Mouse (Mus musculus) embryo, embryonic 10 days (tissue): ENCODE results near the gene Rprd1b.

Experiments used
- DNase-seq: peaks from one replicate; pipeline ENCODE4 v3.0.0-alpha.2; 2015; ENCODE audit warnings: low spot score

Gene Rprd1b

DNA sequence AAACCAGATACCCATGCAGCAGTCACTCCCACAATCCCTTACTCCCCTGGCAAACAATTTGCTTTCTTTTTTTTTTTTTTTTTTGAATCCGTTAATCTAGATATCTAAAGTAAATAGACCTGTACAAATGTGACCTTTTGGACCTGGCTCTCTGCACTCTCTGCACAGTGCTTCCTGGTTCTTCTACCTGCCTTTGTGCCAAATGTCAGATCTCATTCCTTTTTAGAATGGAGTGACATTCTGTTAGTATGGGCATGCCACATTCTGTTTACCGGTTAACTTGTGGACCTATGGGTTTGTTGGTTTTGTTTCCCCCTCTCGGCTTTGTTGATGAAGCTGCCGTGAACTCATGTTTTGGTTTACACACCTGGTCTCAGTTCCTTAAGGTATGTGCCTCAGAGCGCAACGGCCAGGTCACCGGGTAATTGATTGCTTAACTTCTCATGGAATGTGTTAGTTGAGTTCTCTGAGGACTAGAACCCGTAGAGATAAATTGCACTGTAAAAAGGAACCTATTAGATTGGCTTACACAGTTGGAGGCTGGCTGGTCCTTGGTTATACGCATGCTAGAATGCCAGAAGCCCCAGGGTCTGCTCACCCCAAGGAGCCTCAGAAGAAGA is 52.4 kb downstream of the Rprd1b start:
- DNase-seq, result no peak

DNA sequence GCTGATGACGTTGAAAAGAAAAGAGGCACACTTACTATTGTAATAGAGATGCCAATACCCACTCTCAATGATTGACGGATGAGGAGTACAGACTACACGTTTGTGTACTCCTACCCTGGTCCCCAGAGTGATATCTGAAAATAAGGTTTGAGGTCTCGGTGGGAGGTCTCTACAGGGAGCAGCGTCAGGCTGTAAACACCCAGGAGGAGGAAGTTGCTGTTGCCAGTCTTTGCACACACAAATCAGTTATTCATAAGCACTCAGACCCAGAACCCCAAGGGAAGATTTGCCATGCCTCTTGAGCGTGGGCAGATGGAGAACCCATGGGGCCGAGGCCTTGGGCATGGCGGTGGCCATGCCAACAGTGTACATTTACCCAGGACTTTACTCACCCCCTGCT is 56.2 kb downstream of the Rprd1b start:
- DNase-seq, result no peak

DNA sequence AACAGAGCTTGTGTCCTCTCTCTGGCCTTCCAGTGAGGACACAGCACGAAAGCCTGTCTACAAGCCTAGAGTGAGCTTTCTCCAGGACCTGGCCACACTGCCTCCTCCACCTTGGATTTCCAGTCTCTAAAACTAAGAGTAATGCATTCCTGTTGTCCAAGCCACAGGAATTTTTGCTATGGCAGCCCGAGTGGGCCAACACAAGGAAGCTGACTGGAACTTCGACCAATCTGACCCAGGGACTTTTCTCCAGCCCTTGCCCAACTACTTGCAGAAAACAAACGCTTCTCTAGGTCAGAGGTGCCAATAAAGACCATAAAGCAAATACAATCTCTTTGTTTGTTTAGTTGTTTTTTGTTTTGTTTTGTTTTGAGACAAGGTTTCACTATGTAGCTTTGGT is 61.8 kb downstream of the Rprd1b start:
- no peak for DNase-seq

- no peak for DNase-seq
Measured at GRCm38 (mm10) chr2:158093345-158093744, 65.0 kb downstream of the Rprd1b start.

GRCm38 (mm10) chr2:158094300-158094699 is 66.0 kb downstream of the Rprd1b start:
- no peak for DNase-seq

DNA sequence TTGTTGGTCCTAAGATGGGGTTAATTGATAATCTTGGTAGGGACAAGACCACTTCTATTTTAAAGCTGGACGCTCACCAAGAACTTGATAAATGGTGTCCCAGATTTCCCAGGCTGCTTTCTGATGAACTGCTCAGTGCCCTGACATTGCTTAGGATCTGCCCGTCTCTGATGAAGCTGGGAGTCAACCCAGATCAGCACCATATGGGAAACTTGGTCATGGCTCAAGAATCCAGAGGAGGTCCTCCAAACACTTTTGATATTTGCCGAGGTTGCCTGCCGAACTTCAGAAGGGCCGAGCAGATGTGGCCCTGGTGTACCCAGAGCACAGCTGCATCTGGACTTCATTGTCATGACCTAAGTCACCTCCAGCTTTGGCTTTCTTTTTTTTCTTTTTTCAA is 66.5 kb downstream of the Rprd1b start:
- no peak for DNase-seq

DNA sequence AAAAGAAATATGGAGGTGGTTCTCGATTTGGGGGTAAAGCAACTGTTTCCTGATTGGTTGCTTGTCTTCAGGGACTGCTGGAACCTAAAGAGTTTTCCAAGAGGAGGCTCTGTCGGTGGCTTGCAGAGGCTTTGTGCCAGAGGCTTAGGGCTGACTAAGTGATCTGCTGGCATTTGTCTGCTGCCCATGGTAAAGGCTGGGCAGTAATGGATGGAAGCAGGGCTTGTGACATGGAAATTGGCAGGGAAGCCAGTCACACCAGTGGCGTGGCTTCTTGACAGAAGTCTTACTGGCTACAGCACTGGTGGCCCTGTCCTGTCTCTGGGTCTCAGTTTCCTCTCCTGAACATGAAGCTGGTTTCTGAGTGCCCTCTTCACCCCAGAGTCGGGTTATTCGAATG is 68.8 kb downstream of the Rprd1b start:
- DNase-seq, result no peak

GRCm38 (mm10) chr2:158098730-158099129 is 70.4 kb downstream of the Rprd1b start:
- DNase-seq, result no peak

- no peak for DNase-seq
Measured at GRCm38 (mm10) chr2:158099537-158099936, 71.2 kb downstream of the Rprd1b start.

DNA sequence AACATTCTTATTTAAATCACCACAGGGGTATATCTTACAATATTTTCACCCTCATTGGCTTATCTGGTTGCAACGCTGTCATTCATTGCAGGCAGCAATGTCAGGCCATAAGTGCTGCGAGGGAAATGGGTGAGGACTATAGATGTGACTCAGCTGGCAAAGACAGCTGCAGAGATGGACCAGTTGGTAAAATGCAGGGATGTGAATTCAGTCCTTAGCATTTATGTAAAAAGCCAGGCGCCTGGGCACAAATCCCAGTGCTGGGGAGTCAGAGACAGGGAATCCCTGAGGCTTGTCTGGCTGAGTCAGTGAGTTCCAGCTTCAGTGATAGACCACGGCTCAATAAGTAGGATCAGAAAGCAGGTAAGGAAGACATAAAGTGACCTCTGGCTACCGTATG is 73.5 kb downstream of the Rprd1b start:
- DNase-seq, result no peak

- DNase-seq, result peak; percentile 13
Measured at GRCm38 (mm10) chr2:158104966-158105365, 76.7 kb downstream of the Rprd1b start.

GRCm38 (mm10) chr2:158105605-158106004 is 77.3 kb downstream of the Rprd1b start:
- no peak for DNase-seq

GRCm38 (mm10) chr2:158106947-158107587 is 78.8 kb downstream of the Rprd1b start:
- DNase-seq, result peak; percentile 85

DNA sequence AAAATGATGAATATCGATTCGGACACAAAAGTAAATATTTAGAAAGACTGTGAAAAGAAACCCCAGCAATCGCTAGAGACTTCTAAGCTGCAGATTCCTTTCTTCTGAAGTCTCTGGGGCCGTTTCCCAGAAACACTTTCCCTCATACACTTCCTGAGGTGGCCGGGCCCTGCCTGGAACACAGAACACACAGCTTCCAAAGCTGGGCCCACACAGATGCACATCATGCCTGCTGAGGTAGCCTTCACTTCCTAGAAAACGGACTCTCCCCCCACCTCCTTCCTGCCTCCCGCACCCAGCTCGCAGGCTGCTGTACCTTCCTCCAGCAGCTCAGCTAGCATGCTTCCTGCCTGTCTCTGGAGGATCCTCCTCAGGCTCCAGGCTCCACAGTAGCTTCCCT is 81.2 kb downstream of the Rprd1b start:
- DNase-seq, result peak; percentile 10

DNA sequence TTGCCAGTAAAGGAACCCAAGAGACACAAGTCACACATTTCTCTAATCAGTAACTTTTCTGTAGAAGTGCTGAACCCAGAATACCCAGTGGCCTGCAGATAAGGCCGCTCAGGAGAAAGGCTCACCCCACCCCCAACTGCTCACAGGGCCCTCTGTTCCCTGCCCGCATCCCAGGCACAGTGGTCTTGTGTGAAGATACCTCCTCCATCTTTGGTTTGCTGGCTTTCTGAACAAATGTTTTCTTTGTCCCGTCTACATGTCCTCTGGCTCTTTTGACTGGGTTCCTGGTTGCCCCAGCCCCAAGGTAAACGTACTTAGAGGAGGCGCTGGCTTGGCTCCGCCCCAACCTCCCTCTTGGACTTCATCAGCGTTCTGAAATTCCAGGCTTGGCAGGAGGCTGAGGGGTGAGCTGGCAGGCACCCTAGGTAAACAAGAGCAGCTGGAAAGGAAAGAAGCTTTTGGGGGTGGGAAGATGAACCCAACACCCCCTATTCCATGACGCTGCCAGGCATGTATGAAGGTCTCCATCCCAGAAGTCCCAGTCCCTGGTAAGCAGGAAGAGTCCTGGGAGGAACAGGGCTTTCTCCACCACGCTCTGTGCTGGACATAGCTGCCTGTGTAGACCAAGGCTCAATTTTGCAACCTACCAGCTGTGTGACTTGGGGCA is 85.4 kb downstream of the Rprd1b start:
- DNase-seq, result peak; percentile 31

GRCm38 (mm10) chr2:158114931-158115330 is 86.6 kb downstream of the Rprd1b start:
- DNase-seq, result no peak

DNA sequence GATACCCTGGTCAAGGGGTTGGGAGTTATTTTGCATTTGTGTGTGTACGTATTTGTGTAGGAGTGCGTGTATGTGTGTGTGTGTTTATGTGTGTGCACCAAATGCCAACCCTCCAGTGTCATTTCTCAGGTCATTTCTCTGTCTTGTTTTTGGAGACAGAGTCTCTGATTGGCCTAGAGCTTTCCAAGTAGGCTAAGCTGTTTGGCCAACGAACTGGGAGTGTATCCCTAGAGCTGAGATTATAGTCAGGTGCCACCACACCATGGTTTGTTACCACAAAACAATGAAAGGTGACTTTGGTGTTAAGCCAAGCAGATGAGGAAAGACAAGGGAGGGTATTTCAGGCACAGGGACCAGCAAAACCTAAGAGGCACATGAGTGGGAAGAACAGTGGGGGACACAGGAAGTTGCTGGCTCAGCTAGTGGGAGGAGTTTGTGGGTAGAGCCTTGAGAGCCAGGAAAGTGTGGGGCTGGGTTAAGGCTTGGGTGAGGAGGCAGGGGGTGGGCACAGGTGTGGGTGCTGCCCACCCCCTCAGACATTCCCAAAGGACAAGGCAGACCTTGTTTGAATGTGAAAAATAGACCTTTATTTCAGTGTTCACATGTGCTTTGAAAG is 87.6 kb downstream of the Rprd1b start:
- no peak for DNase-seq

- DNase-seq, result no peak
Measured at GRCm38 (mm10) chr2:158116653-158117052, 88.4 kb downstream of the Rprd1b start.

DNA sequence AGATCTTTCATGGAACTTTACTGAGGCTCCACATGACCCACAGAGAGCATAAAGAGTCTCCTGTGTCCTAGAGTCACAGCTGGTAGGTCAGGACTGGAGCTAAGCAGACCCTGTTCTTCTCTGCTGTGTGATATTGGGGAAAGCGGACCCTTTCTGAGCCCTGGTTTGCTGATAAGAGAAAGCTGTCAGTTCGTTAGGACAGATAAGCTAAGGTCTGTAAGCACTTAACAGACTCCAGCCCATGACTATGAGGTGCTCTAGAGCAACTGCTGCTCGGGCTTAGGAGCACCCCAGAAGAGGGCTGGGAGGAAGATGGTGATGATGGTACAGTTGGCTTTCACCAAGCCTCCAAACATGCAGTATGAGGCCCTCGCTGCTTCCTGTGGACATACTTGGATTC is 90.8 kb downstream of the Rprd1b start:
- DNase-seq, result no peak

DNA sequence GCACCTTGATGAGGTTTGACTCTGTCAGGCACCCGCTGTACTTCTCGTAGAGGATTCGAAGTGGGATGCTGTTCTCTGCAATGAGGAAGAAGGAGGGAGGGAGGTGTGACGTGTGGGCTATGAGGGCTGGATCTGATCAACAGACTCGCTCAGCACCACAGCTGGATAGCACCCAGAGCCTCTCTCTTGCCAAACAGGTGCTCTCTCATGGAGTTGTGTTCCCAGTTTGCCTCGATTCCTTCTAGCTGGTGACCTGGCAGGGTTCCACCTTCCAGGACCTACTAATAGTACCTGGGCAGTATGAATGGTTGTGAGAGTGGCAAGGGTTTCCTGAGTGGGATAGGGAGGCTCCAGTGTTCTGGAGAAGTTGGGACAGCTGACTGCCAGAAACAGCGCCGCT is 91.9 kb downstream of the Rprd1b start:
- no peak for DNase-seq

GRCm38 (mm10) chr2:158120868-158121267 is 92.6 kb downstream of the Rprd1b start:
- no peak for DNase-seq

DNA sequence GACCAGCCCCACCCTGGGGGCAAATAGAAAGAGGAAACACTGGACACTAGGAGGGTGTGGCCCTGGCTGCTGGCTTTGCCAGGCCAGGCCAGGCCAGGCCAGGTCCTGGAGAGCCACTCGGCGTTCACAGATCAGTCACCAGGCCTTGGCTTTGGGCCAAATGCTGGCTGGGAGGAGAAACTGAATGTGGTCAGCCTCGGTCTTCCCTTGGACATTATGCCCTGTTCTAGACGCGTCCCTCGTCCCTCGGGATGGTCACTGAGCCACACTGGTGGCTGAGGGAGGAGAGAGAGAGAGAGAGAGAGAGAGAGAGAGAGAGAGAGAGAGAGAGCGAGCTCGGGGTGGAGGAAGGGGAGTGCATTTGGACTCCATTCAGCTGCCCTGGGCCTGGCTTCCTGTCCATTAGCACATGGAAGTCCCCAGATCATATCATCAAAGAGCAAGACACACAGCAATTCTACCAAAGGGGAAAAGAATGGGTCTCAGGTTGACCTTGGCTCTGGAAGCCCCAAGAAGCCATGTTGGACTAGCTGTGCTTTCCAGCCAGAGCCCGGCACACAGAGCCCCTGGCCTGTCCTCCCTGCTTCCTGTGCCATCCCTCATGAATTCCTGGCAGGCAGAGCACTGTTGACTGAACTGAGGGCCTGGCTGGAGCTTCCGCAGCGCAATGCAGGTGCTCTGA is 93.5 kb downstream of the Rprd1b start:
- no peak for DNase-seq

DNA sequence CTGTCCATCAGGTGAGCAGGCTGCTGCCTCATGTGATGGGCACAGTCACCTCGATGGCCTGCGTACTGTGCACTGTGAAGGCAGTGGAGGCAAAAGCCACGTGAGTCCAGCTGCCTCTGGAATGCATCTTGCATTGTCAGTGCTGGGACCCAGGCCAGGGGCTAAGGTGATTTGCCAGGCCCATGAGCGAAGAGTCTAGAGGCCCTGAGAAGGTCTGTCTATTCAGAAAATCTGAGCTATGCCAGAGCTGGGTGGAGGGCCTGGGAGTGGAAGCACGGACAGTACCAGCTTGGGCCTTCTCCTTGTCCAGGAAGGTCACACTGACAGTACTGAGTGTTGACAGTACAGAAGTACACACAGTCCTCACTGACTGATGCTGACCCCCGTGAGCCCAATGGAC is 94.5 kb downstream of the Rprd1b start:
- no peak for DNase-seq
